Mouse (Mus musculus) cortical plate, adult 2 months (tissue): ENCODE results near the gene Jkamp. TPM values are rescaled to one million over a fixed set of nuclear protein-coding genes. Genes with fewer than 3 reads are reported as not detected.

Experiments
- H3K27ac ChIP-seq: fragments of 200-500 bp; 2 replicates; pipeline ENCODE4 v1.5.1; 2012; ENCODE audit warnings: low read length, control low read depth, inconsistent platforms; ENCODE audit not compliant: insufficient read depth
- H3K4me1 ChIP-seq: fragments of 200-500 bp; 2 replicates; pipeline ENCODE4 v1.6.1; 2011; ENCODE audit warnings: low read length; ENCODE audit not compliant: control insufficient read depth, insufficient read depth
- H3K4me3 ChIP-seq: fragments of 200-500 bp; 2 replicates; pipeline ENCODE4 v1.5.1; 2011; ENCODE audit warnings: mild to moderate bottlenecking, low read length, control low read depth; ENCODE audit not compliant: insufficient read depth
- CTCF ChIP-seq: fragments of 200-500 bp; IDR thresholded peaks from 2 replicates; pipeline ENCODE4 v1.5.1; 2011; ENCODE audit warnings: mild to moderate bottlenecking, control low read depth, low read length; ENCODE audit not compliant: insufficient read depth; ENCODE audit errors: extremely low read depth
- POLR2A ChIP-seq: fragments of 200-500 bp; IDR thresholded peaks from 2 replicates; pipeline ENCODE4 v1.6.1; 2011; ENCODE audit warnings: mild to moderate bottlenecking, low read length, control low read depth; ENCODE audit not compliant: insufficient read depth; ENCODE audit errors: extremely low read depth
- polyA plus RNA-seq: library from polyadenylated mRNA; depleted of rRNA; stranded (reverse); fragments of >200 nt; gene quantifications from 2 replicates; pipeline ENCODE4 v1.2.3, GENCODE M21; 2012; rRNA removed

Gene Jkamp
- polyA plus RNA-seq, 1 experiment: 83.2 TPM

- Histone ChIP-seq H3K4me1 (0 out of 2 replicates have a peak, but pooled peaks cover 1% of the 10 kb centered on the region), H3K27ac (no peak overlapping the region), H3K4me3 (no peak overlapping the region)
- TF ChIP-seq POLR2A (no peak), CTCF (no peak)
Measured at GRCm38 (mm10) chr12:72115686-72116345, 30.4 kb downstream of the Jkamp start.

GRCm38 (mm10) chr12:72129203-72129602, 43.8 kb downstream of the Jkamp start:
- H3K4me3 ChIP-seq: no peak overlapping the region
- TF ChIP-seq POLR2A: no peak
- no peak for TF ChIP-seq CTCF
- H3K4me1 ChIP-seq: no peaks in the 10 kb centered on the region; the same call in 1 of the 2 replicates
- no peak overlapping the region for H3K27ac ChIP-seq

- Histone ChIP-seq H3K27ac (no peak overlapping the region), H3K4me1 (no peaks in the 10 kb centered on the region), H3K4me3 (no peak overlapping the region)
- TF ChIP-seq CTCF: no peak
- TF ChIP-seq POLR2A: no peak
Measured at GRCm38 (mm10) chr12:72150786-72151185, 65.4 kb downstream of the Jkamp start.

Other genes with a start within 250 kb of the Jkamp start
- 10.7 and 11.6 TPM in 2 replicates for gene Gpr135, start 14.5 kb upstream of the Jkamp start, polyA plus RNA-seq
- gene L3hypdh, start 150 bp upstream of the Jkamp start, polyA plus RNA-seq: 4.4 TPM in 2 replicates
- not detected in 2 replicates for gene Ccdc175, start 99.4 kb downstream of the Jkamp start, polyA plus RNA-seq